Mouse (Mus musculus): ENCODE measurements around the gene Ankrd23. TPM values are rescaled to one million over a fixed set of nuclear protein-coding genes. Genes with fewer than 3 reads are reported as not detected.
A peak's percentile ranks its signal among the peaks of the same experiment; 100 is the strongest.

Ankrd23 gene
- polyA plus RNA-seq, 1 experiment from 2014 or later, result 18.8 TPM

- ATAC-seq (ENCODE audit: low FRiP score), result peak; percentile 61; the same call in 1 of the 2 replicates
These were observed 35.4 kb downstream of the Ankrd23 start for GRCm38 (mm10) chr1:36501261-36501660.

GRCm38 (mm10) chr1:36497312-36497711 lies 39.4 kb downstream of the Ankrd23 start:
- no peak for ATAC-seq (ENCODE audit: low FRiP score)
- no peak overlapping the region for H3K9ac ChIP-seq

More at GRCm38 (mm10) chr1:36501261-36501660, 35.4 kb downstream of the Ankrd23 start:
- Histone ChIP-seq H3K9ac (no peak overlapping the region), H3K27me3 (no peaks in the 10 kb centered on the region), H3K27ac (no peak overlapping the region), H3K36me3 (peaks cover 26% of the 10 kb centered on the region), H3K4me1 (no peaks in the 10 kb centered on the region), H3K9me3 (replicated peaks) (no peaks in the 10 kb centered on the region), H3K4me3 (no peak overlapping the region), H3K4me2 (replicated peaks) (no peak overlapping the region)
- 11% methylated on average over 3 of the region's 3 CpGs for WGBS

GRCm38 (mm10) chr1:36496719-36497118 lies 40.0 kb downstream of the Ankrd23 start:
- no peak for ATAC-seq (ENCODE audit: low FRiP score)
- no peaks in the 10 kb centered on the region for H3K9me3 ChIP-seq (replicated peaks)
- 69% methylated on average over 2 of the region's 2 CpGs for WGBS

More at GRCm38 (mm10) chr1:36497312-36497711, 39.4 kb downstream of the Ankrd23 start:
- Histone ChIP-seq H3K36me3 (peaks cover 23% of the 10 kb centered on the region), H3K4me3 (no peak overlapping the region), H3K27ac (no peak overlapping the region), H3K27me3 (no peaks in the 10 kb centered on the region), H3K9me3 (replicated peaks) (no peaks in the 10 kb centered on the region), H3K4me1 (peaks cover 3% of the 10 kb centered on the region; the same call in 1 of the 2 replicates), H3K4me2 (replicated peaks) (no peak overlapping the region)
- 65% methylated on average over 2 of the region's 2 CpGs for WGBS

DNA sequence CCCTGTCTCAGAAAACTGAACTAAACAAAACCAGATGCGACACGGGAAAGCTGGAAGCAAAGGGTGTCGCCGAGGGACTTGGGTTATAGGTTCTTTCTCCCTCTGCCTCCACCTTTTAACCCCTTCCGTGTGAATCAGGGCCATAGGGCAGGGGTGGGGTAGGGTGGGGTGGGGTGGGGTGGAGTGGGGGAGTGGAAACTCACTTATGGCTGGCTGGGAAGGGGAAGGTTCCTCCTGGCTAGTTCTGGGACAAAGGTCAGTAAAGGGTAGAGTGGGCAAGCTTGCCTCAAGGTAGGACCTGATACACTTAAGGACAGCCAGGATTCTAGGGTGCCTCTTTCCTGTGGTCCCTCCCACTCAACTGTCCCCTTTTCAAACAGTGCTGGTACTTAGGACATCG lies 43.4 kb downstream of the Ankrd23 start:
- no peak for ATAC-seq (ENCODE audit: low FRiP score)
- Histone ChIP-seq H3K9me3 (replicated peaks) (no peaks in the 10 kb centered on the region), H3K4me1 (peaks cover 6% of the 10 kb centered on the region; the same call in 1 of the 2 replicates), H3K27ac (no peak overlapping the region), H3K27me3 (no peaks in the 10 kb centered on the region), H3K9ac (no peak overlapping the region), H3K4me2 (replicated peaks) (no peak overlapping the region), H3K4me3 (no peak overlapping the region), H3K36me3 (peaks cover 3% of the 10 kb centered on the region; the same call in 1 of the 2 replicates)
- WGBS, result 73% methylated on average over 6 of the region's 6 CpGs

More at GRCm38 (mm10) chr1:36496719-36497118, 40.0 kb downstream of the Ankrd23 start:
- H3K4me3 ChIP-seq, result no peak overlapping the region
- H3K4me1 ChIP-seq, result peaks cover 6% of the 10 kb centered on the region; the same call in 1 of the 2 replicates
- no peaks in the 10 kb centered on the region for H3K27me3 ChIP-seq
- no peak overlapping the region for H3K4me2 ChIP-seq (replicated peaks)
- no peak overlapping the region for H3K27ac ChIP-seq
- H3K36me3 ChIP-seq, result peaks cover 23% of the 10 kb centered on the region
- H3K9ac ChIP-seq, result no peak overlapping the region

- 0 out of 2 replicates have a peak, but pooled peaks have one; percentile 43 for ATAC-seq (ENCODE audit: low FRiP score)
- Histone ChIP-seq H3K4me1 (peaks cover 6% of the 10 kb centered on the region; the same call in 1 of the 2 replicates), H3K4me2 (replicated peaks) (no peak overlapping the region), H3K9me3 (replicated peaks) (no peaks in the 10 kb centered on the region), H3K27ac (no peak overlapping the region), H3K9ac (no peak overlapping the region), H3K4me3 (no peak overlapping the region), H3K36me3 (no peaks in the 10 kb centered on the region), H3K27me3 (no peaks in the 10 kb centered on the region)
- WGBS, result 50% methylated on average over 9 of the region's 9 CpGs
These were observed 44.1 kb downstream of the Ankrd23 start for GRCm38 (mm10) chr1:36492416-36493139.

- H3K9me3 ChIP-seq (replicated peaks), result no peaks in the 10 kb centered on the region
- WGBS, result 71% methylated on average over 6 of the region's 6 CpGs
- H3K9ac ChIP-seq, result no peak overlapping the region
- H3K27ac ChIP-seq, result no peak overlapping the region
- H3K4me1 ChIP-seq, result peaks cover 12% of the 10 kb centered on the region; the same call in 1 of the 2 replicates
- H3K27me3 ChIP-seq, result no peaks in the 10 kb centered on the region
- ATAC-seq (ENCODE audit: low FRiP score), result no peak
- H3K4me3 ChIP-seq, result no peak overlapping the region
- H3K4me2 ChIP-seq (replicated peaks), result no peak overlapping the region
- no peaks in the 10 kb centered on the region for H3K36me3 ChIP-seq
These were observed 47.0 kb downstream of the Ankrd23 start for GRCm38 (mm10) chr1:36489661-36490060.

DNA sequence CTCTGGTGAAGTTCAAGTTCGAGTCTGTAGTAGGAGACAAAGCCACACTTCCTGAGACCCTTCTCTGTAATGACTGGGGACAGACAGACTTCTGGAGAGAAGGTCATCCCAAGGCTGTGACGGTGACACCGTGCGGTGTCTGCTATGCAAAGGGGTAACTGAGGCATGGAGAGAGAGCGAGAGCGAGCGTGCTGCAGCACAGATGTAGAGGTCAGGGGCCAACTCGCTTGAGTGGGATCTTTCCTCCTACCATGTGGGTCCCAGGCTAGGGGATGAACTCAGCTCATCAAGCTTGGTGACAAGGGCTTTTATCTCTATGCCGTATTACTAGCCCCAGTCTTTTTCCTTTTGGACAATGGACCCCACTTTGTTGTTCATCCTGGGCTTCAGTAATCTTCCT lies 49.6 kb downstream of the Ankrd23 start:
- no peaks in the 10 kb centered on the region for H3K27me3 ChIP-seq
- H3K9ac ChIP-seq, result no peak overlapping the region
- ATAC-seq (ENCODE audit: low FRiP score), result no peak
- peaks cover 7% of the 10 kb centered on the region; the same call in 1 of the 2 replicates for H3K4me1 ChIP-seq
- WGBS, result 45% methylated on average over 9 of the region's 9 CpGs
- H3K9me3 ChIP-seq (replicated peaks), result no peaks in the 10 kb centered on the region
- H3K4me2 ChIP-seq (replicated peaks), result no peak overlapping the region
- H3K36me3 ChIP-seq, result no peaks in the 10 kb centered on the region
- no peak overlapping the region for H3K27ac ChIP-seq
- H3K4me3 ChIP-seq, result no peak overlapping the region

GRCm38 (mm10) chr1:36485080-36485479 lies 51.6 kb downstream of the Ankrd23 start:
- H3K27ac ChIP-seq, result no peak overlapping the region
- H3K9me3 ChIP-seq (replicated peaks), result no peaks in the 10 kb centered on the region
- H3K4me3 ChIP-seq, result no peak overlapping the region
- 88% methylated on average over 7 of the region's 7 CpGs for WGBS
- H3K36me3 ChIP-seq, result no peaks in the 10 kb centered on the region
- peaks cover 6% of the 10 kb centered on the region; the same call in 1 of the 2 replicates for H3K4me1 ChIP-seq
- no peaks in the 10 kb centered on the region for H3K27me3 ChIP-seq
- no peak overlapping the region for H3K4me2 ChIP-seq (replicated peaks)
- H3K9ac ChIP-seq, result no peak overlapping the region
- ATAC-seq (ENCODE audit: low FRiP score), result no peak

- H3K9ac ChIP-seq, result no peak overlapping the region
- no peaks in the 10 kb centered on the region for H3K27me3 ChIP-seq
- WGBS, result 67% methylated on average over 4 of the region's 4 CpGs
- no peaks in the 10 kb centered on the region for H3K36me3 ChIP-seq
- H3K4me2 ChIP-seq (replicated peaks), result no peak overlapping the region
- no peak for ATAC-seq (ENCODE audit: low FRiP score)
- H3K9me3 ChIP-seq (replicated peaks), result no peaks in the 10 kb centered on the region
- peaks cover 6% of the 10 kb centered on the region; the same call in 1 of the 2 replicates for H3K4me1 ChIP-seq
- no peak overlapping the region for H3K27ac ChIP-seq
- no peak overlapping the region for H3K4me3 ChIP-seq
These were observed 52.9 kb downstream of the Ankrd23 start for GRCm38 (mm10) chr1:36483825-36484224.

Small RNAs within 50 kb of the gene (microRNA-seq; reads per million reads assigned to microRNA genes)
- gene Gm47280, result not detected

Other genes starting within 250 kb of the Ankrd23 start
- gene Arid5a, start 229.2 kb downstream of the Ankrd23 start, polyA plus RNA-seq (2016; fragmentation: Nextera tagmentation; extraction: Ambion mirVana), result 3.6 and 3.8 TPM in 2 replicates
- 44.5 and 45.4 TPM in 2 replicates for gene Kansl3, start 167.7 kb downstream of the Ankrd23 start, polyA plus RNA-seq (2016; fragmentation: Nextera tagmentation; extraction: Ambion mirVana)
- gene Fer1l5, start 164.6 kb downstream of the Ankrd23 start, polyA plus RNA-seq (2016; fragmentation: Nextera tagmentation; extraction: Ambion mirVana), result 2.3 and 2.6 TPM in 2 replicates
- 74.3 and 76.7 TPM in 2 replicates for gene Lman2l, start 91.6 kb downstream of the Ankrd23 start, polyA plus RNA-seq (2016; fragmentation: Nextera tagmentation; extraction: Ambion mirVana)
- gene Cnnm4, start 65.3 kb downstream of the Ankrd23 start, polyA plus RNA-seq (2016; fragmentation: Nextera tagmentation; extraction: Ambion mirVana), result 11.3 and 11.5 TPM in 2 replicates
- 4.5 and 4.6 TPM in 2 replicates for gene Cnnm3, start 25.0 kb downstream of the Ankrd23 start, polyA plus RNA-seq (2016; fragmentation: Nextera tagmentation; extraction: Ambion mirVana)
- not detected in 2 replicates for gene Gm42417, start 2.5 kb upstream of the Ankrd23 start, polyA plus RNA-seq (2016; fragmentation: Nextera tagmentation; extraction: Ambion mirVana)
- gene Ankrd39, start 10.6 kb upstream of the Ankrd23 start, polyA plus RNA-seq (2016; fragmentation: Nextera tagmentation; extraction: Ambion mirVana), result 17.8 and 18.8 TPM in 2 replicates
- 33.4 and 35.6 TPM in 2 replicates for gene Sema4c, start 21.5 kb upstream of the Ankrd23 start, polyA plus RNA-seq (2016; fragmentation: Nextera tagmentation; extraction: Ambion mirVana)
- 0.67 TPM in 1 of 2 replicates, not detected in the other for gene Fam178b, start 146.3 kb upstream of the Ankrd23 start, polyA plus RNA-seq (2016; fragmentation: Nextera tagmentation; extraction: Ambion mirVana)
- gene Cox5b, start 154.6 kb upstream of the Ankrd23 start, polyA plus RNA-seq (2016; fragmentation: Nextera tagmentation; extraction: Ambion mirVana), result 430 and 502 TPM in 2 replicates
- not detected in 2 replicates for gene 4933424G06Rik, start 173.3 kb upstream of the Ankrd23 start, polyA plus RNA-seq (2016; fragmentation: Nextera tagmentation; extraction: Ambion mirVana)
- 98.8 and 104 TPM in 2 replicates for gene Actr1b, start 177.5 kb upstream of the Ankrd23 start, polyA plus RNA-seq (2016; fragmentation: Nextera tagmentation; extraction: Ambion mirVana)
- 0.34 and 0.39 TPM in 2 replicates for gene Zap70, start 224.9 kb upstream of the Ankrd23 start, polyA plus RNA-seq (2016; fragmentation: Nextera tagmentation; extraction: Ambion mirVana)

All from hindbrain, embryonic 12.5 days (tissue).